Mouse (Mus musculus): ENCODE data around the gene Tespa1.
A peak's percentile ranks its signal among the peaks of the same experiment; 100 is the strongest.
"Not testable (repeated sequence)": the region's sequence is repeated elsewhere in the genome, so short reads cannot be mapped to it uniquely, and the experiment has no call there.

Tespa1 gene

DNA sequence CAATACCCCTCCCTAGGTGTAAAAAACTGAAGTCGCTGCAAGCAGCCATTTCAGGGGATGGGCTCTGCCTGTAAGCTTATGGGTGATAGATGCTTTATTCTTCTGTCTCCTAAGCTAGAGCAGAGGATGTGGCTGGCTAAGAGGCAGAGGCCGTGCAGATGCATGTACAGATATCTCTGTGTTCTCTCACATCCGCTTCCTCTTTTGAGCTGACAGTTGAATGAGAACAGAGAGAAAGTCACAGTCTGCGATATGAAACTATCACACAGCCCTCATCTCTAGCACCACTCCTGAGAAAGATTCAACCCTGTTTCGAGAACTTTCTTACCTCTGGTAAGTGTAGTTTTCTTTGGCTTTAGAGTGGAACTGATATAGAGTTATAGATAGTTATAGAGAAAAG, at the start of gene Tespa1:
Gene Tespa1 (plus strand): TSS at position 234 of the 400 bp plus-strand sequence.
- DNase-seq, result peak; percentile 61 to 81

DNA sequence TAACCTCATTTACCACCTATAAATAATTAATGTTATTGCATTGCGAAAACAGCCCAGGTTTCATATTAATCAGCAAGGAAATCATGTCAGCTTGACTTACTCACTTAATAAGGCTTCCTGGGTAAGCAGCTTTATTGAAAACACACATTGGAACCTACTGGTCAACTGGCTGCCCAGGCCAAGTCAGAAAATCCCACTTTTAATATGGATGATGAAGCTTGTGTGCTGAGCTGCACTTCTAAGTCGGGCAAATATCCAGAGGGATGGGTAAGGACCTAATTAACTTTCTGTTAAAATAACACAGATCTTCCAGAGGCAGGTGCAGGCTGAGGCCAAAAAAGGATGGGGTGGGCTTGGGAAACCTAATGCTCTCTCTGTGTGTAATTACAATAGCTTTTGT, 46.9 kb upstream of the Tespa1 start:
- no peak for DNase-seq

DNA sequence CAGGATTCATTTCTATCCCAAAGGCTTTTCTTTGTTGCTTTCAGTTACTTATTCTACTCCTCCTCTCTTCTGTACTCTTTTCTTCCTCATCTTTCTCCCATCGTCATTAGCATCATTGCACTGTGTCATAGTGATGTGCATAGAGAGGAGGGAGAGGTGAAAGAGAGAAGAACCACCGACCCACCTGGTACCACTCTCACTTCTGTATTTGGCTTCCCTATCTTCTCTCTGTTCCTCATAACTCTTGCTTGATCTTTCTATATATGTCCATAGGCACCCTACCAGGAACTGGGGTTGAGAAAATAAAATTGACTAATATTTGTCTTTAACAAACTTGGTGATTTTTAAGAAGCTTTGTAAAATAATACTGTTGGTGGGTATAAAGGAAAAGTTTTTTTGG, 46.2 kb upstream of the Tespa1 start:
- DNase-seq, result no peak

DNA sequence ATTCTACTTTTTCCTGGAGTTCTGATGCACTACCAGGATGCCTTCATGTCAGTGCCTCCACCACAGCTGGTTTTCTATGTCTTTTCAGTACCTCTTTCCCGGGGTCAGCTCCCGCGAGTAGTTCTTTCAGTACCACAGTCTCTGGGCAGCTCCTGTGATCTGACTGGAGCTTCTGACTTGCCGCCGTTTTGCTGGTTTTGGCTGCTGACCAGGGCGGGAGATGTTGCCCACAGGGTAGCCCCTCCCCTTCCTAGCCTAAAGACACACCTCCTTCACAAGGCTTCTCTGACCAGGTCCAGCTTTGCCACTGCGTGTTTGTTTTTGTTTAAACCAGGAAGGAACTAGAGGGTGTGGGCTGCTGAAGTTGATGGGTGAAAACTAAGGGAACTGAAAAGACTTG, 42.6 kb upstream of the Tespa1 start, which contains the start of gene Neurod4:
Gene Neurod4 (minus strand): TSS at position 175 of the 400 bp plus-strand sequence.
- DNase-seq, result no peak

DNA sequence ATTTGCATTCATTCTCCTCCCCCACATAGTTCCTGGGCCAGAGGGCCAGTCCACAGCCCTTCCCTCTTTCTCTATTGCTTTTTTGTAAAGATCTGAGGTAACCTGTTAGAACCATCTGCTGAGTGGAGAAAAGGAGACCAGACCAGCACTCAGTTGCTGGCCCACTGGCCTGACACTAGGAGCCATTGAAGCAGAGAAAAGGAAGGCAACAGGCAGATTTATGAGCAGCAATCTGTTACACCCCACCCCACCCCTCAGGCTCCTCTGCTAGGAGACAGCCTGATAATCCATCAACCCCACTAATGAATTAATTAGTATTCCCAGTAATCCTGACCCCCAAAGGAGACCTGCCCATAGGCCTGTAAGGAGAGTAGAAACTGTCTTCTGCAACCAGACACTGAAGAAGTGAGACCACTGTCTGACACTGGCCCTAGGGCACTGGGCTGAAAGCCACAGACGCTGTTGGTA, 40.7 kb upstream of the Tespa1 start:
- no peak for DNase-seq

DNA sequence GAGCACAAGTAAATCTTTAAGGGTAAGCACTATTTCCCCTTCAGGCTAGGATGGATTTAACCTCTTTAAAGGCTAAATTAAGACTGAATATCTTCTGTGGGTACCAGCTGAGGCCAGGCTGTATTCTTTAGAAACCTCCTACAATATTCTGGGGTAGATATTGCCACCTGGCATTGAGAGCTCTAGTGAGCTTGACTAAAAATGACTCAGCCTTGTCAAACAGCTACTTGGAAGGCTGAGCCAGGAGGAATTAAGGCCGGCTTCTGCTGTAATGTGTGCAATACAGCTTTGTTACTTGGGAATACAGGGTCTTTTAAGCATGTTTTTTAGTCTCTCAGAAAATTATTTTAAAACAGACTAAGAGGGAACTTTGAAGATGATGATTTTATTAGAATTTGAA, 35.5 kb upstream of the Tespa1 start:
- no peak for DNase-seq

DNA sequence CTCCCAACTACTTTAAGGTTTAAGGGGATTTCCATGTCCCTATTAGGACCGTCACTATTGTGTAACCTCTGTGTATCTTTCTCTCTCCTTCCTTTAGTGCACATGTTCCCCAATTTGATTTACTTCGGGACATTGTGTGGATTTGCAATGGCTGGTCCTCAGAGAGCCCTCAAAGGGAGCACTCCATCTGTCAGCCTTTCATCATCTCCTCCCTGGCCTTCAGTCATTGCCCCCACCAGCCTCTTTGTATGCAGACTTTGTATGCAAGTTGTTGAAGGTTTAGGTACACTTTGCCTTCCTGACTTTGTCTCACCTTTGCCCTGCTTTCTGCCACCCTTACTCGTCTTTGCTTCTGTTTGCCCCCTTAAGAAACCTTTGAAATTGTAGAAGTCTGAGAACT, 34.7 kb upstream of the Tespa1 start:
- DNase-seq, result no peak

DNA sequence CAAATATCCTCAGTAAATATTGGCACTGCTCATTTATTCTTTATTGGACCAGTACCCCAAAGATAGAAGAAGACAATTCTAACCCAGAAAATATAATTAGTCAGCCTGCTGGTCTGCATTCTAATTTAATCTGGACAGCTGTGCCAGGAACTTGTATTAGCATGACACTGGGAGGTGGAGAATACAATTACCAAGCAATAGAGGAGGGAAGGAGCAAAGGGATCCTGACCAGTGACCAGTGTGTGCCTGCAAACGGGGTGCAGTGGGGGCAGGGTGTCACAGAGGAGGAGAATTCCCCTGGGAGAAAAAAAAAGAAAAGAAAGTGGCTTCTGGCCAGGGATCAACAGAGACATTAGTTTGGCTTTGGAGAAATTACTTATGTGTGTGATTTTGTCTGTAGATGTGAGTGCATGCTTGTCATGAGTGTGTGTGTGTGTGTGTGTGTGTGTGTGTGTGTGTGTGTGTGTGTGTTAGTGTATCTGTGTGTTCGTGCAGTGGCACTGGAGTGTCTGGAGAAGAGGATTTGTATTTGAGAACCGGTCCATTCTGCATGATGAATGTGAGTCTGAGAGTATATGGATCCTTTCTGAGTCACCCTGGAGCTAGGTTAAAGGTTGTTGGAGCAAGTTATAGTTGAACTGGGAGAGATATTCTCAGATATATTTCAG, 28.8 kb upstream of the Tespa1 start:
- DNase-seq, result no peak

DNA sequence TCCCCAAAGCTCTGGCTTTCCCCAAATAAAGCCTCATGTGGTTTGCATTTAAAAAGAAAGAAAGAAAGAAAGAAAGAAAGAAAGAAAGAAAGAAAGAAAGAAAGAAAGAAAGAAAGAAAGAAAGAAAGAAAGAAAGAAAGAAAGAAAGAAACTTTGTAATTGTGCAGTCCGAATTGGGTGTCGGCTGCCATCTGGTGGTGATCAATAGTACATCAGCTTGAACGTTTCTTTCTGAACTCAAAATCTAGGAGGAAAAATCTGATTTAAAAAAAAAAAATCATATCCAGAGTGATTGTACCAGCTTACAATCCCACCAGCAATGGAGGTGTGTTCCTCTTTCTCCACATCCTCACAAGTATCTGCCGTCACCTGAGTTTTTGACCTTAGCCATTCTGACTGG, 23.9 kb upstream of the Tespa1 start:
- not testable (repeated sequence) for DNase-seq

DNA sequence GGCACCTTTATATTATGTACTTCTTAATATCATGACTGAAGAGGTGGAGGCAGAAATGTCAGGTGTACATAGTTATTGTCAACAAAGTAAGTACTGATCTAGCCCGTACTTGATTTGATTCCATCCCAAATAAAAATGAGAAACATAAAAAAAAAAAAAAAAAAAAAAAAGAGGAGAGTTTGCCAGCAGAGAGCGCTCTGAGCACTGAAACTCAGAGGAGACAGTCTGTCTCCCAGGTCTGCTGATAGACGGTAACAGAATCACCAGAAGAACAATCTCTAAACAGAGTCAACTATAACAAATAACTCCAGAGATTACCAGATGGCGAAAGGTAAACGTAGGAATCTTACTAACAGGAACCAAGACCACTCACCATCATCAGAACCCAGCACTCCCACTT, 18.5 kb upstream of the Tespa1 start:
- DNase-seq, result not testable (repeated sequence)

DNA sequence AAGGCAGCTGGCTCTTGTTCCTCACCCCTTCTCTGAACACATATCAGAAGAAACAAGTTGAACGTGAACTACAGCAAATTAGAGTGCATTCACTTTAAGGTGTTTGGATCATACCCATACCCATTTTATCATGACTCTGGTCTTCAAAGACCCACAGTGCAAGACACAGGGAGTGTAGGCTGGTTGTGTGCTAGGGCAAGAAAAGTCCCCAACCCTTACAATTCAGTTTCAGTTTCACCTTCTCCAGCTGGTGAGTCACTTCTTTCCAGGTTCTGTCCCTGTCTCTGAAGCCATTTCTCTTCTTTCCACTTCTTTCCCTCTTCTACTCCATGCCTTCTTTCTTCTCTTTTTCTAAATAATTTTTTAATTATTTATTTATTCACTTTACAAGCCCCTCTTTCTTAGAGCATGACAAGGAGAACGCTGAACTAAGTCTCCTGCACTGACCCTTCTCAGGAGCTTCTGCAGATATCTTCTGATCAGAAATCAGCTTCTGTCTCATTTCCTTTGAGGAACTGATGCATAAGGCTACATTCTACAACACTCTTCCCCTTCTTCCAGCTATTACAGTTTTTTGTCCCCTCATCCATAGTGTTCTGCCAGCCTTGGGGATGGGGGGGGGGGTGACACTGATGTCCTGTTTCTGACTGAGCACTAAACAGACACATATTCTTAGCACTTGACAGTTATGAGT, 11.0 kb upstream of the Tespa1 start:
- DNase-seq, result no peak

DNA sequence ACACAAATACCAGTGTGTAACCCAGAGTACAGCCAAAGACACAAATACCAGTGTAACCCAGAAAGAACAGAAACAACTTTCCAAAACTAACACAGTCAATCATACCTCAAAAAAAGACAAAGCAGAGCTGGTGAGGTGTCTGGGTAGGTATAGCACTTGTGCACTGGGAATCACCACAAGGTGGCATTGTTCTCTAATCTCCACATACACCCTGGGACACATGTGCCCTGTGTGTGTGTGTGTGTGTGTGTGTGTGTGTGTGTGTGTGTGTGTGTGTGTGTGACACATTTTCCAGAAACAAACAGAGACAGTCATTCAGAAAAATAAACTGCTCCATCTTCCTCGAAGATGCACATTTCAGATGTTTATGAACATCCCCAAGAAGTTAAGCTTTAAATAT, 9.1 kb upstream of the Tespa1 start:
- no peak for DNase-seq

DNA sequence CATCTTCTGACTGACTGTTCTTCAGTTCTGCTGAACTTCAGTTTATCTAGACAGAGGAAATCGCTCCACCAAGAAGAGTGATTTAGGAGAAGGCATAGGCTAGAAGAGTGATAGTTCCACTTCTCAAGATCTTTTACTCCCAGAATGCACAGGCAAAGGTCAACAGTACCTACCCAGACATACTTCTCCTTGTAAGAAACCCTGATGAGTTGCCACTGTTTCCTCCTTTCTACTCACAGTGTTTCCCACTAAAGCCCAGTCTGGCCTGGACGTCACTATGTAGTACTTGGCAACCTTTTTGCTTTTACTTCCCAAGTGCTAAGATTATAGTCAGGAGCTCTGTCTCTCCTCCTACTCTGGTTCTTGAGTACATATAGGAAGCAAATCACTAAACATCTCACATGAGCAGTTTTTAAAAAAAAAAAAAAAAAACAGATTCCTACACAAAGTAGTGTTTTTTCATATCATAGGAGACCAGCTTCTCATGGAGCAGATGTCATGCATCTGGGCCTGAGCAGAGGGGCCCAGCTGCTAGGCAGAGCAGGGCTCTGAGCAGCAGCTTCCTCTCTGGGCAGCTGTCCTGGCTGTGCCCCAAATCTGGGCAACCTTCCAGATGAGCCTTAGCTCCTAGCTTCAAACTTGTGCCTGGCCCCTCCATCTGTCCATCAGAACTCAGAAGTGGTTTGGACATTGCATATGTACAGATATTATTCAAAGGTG, 8.4 kb upstream of the Tespa1 start:
- no peak for DNase-seq

DNA sequence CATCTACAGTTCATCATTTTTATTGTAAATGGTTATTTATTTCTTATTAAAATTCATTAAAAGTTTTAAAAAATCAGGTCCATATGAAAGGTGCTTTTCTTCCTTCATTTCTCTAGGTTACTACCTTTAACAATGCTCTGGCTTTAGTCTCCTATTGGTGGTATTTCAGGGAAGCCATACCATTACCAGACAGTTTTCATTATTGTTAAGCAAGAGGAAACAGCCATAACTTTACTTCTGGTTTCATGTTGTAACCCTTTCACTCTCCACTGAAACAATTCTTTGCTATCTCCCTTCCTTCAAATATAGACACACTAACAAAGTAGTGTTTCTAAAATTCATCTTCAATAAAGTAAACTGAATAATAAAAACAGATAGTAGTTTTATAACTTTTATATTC, 6.8 kb upstream of the Tespa1 start:
- no peak for DNase-seq

DNA sequence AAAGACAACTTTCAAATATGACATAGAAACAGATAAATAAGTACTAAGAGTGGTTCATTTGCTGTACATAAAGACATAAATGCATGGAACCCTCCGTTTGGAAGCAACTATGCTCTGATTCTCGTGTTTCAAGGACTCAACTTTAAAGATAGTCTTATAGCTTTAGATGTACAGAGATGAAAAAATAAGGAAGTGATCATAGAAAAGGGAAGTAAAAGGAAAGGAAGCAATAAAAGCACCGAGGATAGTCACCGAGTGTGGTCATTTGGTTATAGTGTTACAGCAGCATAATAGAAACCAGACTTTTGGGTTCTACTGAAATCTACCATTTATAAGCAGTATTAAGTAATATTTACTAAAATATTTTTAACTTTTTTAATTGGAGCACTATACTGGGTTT, 4.0 kb upstream of the Tespa1 start:
- DNase-seq, result no peak

DNA sequence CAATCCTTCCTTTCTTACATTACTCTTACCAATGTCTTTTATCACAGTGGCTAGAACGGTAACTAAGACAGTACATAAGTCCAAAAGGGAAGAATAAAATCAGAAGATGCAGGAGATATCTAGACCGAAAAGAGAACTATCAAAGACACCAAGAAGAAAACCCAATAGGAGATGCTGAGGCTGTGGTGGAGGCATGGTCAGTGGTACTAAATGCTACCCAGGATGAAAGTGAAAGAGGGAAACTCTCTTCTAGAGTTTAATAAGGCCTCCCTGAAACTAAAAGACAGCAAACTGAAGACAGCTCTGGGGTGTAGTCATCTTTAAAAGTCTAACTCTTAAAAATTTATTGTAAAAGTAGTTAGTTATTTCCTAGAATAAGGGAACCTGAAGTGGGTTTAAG, 2.0 kb upstream of the Tespa1 start:
- DNase-seq, result no peak

DNA sequence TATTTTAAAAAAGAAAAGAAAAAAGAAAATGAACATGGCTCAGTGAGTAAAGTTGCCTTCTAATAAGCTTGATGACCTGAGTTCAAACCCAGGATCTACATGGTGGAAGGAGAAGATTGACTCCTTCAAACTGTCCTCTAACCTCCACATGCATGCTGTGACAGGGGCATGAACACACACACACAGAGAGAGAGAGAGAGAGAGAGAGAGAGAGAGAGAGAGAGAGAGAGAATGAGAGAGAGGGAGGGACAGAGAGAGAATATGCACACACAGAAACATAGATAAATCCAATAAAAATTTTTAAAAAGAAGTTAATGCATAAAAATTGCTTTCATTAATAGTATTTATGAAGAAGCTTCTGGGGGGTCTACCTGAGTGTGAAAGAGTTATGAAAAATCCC, 608 bp upstream of the Tespa1 start:
- no peak for DNase-seq

DNA sequence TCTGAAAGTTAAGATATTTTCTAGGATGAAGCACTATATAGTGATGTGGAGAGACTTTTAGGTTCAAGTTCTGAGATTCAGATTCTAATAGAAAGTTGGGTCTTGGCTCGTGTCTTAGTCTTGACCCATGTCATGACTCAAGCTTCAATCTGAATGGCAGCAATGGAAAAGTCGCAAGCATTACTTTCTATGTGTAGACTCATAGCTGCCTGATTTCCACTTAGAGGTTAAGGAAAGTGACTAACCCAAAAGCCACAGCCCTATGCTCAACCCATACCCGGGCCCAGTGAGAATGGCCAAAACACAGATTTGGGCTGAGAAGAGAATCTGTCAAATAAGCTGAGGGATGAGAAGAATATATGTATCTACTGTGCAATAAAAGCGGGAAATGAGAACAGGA, 1.6 kb downstream of the Tespa1 start:
- no peak for DNase-seq

DNA sequence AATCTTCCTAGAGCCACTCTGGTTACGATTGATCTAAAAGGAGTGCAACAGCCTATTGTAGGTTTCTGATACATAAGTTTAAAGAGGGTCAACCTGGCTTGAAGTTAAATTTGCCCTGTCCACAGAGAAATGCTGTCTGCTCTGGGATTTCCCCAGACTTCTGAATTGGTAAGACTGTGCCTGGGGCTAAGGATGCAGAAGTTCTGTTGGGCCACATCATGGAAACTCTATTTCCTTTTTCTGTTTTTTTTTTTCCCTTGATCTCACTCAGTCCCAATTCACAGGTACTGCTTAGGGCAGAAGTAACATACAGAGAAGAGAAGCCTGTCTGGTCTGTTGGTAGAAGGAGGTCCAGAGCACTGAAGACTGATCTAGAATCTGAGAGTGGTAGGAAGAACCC, 8.0 kb downstream of the Tespa1 start:
- no peak for DNase-seq

DNA sequence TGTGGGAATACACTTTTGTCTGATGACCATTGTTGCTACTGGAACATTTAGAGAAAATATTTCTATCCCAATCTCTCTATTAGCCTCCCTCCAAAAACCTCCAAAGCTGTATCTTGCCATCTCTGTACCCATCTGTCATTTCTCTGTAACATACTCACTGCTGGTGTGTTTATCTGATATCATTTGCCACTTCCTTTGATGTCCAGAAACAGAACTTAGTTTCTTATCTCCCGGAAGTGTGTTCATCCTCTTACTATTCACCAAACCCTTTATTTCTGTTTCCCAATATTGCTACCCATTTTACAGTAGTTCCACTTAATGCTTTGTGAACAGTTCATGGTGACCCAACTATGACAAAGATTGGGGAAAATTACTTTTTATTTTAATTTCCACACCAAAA, 13.7 kb downstream of the Tespa1 start:
- DNase-seq, result no peak

DNA sequence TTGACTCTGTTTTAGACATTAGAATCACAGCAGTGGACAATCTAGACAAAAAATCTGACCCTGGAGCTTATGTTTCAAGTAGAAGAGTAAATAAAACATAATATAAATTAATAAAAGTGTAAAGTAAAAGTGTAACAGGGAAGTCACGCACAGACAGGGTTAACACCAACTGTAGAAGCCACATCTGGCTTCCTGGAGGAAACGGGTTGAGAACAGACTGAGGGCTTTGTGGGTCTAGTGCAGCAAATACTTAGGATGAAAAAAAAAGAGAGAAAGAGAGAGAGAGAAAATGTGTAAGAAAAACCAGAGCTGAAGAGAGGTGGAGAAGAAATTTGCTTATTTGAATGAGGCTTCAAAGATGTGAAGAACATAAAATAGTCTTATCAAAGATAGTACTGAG, 14.9 kb downstream of the Tespa1 start:
- peak in 1 of 2 experiments; percentile 43 for DNase-seq

DNA sequence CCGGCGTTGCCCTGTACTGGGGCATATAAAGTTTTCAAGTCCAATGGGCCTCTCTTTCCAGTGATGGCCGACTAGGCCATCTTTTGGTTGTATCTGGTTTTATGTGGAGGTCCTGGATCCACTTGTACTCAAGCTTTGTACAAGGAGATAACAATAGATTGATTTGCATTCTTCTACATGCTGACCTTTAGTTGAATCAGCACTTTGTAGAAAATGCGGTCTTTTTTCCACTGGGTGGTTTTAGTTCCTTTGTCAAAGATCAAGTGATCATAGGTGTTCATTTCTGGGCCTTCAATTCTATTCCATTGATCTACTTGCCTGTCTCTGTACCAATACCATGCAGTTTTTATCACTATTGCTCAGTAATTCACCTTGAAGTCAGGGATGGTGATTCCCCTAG, 17.4 kb downstream of the Tespa1 start:
- not testable (repeated sequence) for DNase-seq

DNA sequence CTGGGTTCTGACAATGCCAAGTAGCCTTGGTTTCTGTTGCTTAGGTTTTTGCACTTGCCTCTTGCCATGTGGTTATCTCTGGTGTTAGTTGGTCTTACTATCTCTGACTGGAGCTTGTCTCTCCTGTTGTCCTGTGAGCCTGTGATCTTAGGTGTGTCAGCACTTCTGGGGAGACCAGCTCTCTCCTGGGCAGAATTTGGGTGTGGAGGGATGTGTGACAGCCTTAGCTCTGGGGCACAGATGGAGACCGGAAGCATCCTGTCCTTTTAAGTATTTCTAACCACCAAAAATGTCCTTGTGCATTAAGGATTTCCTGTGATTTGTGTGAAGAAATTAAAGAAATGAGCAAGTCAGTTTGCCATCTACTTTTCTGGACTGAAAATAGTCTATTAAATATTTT, 21.4 kb downstream of the Tespa1 start:
- no peak for DNase-seq
